Mouse (Mus musculus) cerebellum, adult (tissue): Measurements from ENCODE around the gene Edrf1.

Experiments
- ATAC-seq: cut with Nextera tagmentation; 2 replicates; pipeline ENCODE4 v1.9.2; 2017; ENCODE audit warnings: mild to moderate bottlenecking, moderate library complexity, mixed read lengths; ENCODE audit not compliant: insufficient number of reproducible peaks, low FRiP score, low TSS enrichment

Gene Edrf1

GRCm38 (mm10) chr7:133718580-133718979 is 81.2 kb downstream of the Edrf1 start:
- ATAC-seq = no peak

DNA sequence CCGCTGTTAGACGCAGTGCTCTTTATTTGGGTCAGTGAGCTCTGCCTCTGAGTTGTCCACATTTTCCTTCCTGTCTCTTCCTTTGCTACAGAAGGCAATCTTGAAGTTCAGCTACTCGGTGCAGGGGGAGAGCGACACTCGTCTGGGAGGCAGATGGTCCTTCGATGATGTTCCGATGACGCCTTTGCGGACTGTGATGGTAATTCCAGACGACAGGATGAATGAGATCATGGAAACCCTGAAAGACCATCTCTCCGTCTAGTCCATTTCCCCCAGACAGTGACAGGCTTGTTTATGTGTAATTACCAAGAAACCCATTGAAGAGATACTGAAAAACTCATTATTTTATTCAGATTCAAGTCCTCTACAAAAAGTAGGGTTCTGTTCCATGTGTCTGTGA is 83.3 kb downstream of the Edrf1 start:
- ATAC-seq = no peak
